Mouse (Mus musculus) retina, adult 2 months (tissue): Measurements from ENCODE around the gene Ppt2.

Experiments used
- DNase-seq: peaks from one replicate; pipeline ENCODE4 v3.0.0-alpha.2; 2012; ENCODE audit warnings: low read depth, low spot score

Ppt2 gene

DNA sequence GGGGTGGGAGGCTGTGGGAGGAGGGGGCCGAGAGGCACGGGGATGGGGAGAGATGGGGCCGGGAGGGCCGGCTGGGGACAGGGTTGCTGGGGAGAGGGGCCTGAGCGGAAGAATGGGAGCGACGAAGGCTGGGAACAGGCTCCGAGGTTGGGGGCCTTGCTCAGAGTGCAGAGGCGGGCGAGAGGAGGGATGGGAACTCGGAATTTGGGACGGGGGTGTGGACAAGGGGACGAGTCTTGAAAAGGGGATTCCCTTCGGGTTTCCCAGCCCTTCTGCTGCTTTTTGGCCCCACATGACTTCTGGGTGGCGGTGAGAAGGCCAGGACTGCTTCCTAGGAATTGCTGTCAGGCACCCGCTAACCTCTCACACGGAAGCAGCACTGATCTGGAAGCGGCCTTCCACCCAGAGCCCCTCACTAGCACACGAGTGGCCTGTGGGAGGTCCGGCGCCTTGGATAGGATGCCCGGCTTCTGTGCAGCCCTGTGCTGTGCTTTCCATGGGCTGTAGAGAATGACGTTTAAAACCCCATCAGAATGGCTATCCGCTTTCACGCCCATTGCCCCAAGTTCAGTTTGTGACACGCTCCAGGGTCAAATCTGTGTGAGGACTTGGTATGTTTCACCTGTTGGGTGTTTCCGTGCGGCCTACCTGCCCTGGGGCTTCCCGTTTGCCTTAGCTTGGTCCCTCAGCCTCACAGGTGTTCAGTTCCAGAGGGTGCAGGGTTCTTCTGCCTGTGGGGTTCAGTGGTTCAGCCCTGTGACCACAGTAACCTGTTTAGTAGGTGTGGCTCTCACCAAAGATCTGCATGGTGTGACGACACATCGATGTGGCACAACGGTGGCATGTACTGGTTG lies 21.9 kb downstream of the Ppt2 start:
- DNase-seq: no peak

DNA sequence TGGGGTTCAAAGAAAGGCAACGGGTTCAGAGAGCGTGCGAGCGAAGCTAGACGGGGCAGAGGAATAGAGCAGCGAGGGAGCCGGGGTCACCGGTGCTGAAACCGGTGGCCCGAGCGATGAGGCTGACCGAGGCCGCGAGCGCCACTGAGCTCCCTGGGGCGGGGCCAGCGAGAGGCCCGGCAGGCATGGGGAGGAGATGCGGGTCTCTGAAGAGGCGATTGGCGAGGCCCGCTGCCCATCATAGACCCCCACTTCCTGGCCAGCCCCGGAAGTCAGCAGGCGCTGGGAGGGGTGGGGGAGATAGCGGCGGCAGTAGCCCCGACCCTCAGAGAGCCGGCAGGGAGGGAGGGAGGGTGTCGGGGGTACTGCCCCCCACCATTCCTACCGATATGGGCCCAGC lies 22.7 kb downstream of the Ppt2 start:
- DNase-seq: peak; percentile 85

DNA sequence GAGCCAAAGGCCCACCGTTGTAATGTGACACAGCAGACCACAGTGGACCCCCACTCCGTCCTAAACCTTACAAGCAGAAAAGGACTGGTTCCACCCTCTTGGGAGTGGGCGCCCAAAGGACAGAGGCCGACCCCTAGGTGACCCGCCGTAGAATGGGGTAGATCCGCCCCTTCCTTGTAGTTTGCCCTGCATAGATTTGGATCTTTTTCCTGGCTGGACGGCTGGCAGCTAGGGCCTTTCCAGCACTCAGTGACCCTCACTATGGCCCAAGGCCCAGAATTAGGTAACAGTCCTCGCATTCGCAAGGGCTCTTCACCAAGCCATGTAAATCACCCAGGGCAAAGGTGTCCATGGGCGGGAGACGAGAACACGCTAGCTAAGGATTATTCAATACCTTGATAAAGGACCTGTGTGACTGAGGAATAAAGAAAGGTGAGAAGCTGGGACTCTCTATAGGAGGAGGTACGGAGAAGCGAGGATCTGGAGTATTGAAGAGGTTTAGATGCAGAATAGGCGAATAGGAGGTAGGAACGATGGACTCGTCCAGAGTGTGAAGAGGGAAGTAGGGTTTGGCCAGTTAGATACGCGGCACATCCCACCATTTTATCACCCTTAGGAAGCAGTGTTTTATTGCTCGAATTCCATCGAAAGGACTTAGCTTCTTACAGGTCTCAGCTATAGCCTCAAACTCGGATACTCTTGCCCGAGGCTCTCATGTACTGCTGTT lies 23.6 kb downstream of the Ppt2 start:
- DNase-seq: no peak

DNA sequence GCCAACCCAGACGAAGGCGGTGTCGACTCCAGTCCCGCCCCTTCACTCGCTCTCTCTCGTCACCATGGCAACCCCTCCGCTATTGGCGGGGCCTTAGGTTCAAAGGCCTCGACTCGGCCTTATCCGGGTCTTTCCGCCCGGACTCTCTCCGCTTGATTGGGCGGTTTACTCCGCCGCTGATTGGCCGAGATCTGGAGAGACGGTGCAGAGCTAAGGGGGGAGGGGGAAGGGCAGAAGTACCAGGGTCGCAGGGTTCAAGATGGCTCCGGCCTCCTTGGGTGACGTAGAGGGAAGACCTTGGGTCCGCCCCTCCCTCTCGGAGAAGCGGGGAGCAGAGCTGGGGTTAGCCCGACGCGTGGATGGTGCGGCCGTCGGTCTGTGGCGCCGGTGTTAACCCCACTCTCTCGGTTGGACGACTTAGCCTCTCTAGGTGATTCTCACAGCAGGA lies 24.2 kb downstream of the Ppt2 start, which contains the start of gene Agpat1:
Agpat1 (plus strand) TSS at position 202 of the 448 bp plus-strand sequence.
- DNase-seq: peak; percentile 100

DNA sequence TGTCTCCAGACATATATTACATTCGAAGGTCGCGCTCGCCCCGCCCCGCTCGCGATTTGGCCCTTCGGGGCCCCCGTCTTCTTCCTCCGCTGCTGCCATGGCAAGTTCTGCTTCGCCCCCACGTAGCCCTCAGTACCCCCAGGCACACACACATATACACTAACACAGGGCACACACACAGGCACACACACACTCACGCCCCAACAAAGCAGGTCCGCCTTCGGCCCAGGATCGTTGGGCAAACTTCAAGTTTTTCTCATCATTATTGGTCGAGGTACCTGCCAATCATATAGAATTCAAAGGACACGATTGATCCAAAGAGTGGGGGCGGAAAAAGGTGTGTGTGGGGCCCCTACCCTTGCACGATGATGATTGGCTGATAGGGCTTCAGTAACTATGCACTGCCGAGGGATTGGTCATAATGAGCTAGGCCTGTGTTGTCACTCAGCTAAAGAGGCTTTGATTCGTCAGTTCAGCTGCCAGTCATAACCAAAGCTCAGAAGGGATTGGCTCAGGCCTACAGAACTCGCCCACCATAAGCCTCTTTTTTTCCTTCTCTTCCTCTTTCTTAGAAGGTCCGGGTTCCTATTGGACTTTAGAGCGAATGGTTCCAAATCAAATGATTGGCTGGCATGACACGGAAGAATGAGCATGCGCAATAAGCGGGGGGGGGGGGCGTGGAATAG lies 24.8 kb downstream of the Ppt2 start, which contains the start of gene Rnf5:
Rnf5 (minus strand) TSS at position 316 of the 686 bp plus-strand sequence.
- DNase-seq: peak; percentile 100

DNA sequence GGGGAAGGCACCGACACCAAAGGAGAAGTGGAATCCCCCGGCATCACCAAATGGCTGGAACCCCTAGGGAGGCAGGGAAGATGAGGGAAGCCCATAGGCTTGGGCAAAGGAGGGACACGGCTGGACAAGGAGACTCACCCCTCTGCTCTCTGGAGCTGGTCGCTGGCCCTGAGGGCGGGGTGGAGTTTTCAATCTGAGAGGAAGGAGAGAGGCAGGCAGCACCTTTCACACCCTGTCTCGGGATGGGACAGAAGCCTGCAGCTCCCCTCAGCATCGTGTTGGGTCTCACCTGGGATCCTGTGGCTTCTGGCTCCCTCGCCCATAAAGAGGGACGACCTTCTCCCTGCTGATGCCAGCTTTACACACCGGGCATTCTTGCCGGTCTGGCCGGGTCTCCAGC lies 26.5 kb downstream of the Ppt2 start:
- DNase-seq: no peak

DNA sequence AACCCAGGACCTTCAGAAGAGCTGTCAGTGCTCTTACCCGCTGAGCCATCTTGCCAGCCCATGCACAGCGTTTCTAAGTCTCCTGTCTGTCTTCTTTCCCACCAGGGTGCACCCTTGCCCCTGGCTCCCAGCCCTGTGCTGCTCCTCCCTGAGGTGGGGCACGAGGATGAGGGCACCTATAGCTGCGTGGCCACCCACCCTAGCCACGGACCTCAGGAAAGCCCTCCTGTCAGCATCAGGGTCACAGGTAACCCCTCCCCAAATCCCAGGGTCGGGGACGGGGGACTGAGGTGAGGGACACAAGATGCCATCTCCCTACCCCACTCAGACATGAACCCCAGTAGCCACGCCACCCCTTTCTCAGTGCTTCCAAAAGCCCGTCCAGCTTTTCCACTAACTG lies 28.4 kb downstream of the Ppt2 start:
- DNase-seq: no peak

DNA sequence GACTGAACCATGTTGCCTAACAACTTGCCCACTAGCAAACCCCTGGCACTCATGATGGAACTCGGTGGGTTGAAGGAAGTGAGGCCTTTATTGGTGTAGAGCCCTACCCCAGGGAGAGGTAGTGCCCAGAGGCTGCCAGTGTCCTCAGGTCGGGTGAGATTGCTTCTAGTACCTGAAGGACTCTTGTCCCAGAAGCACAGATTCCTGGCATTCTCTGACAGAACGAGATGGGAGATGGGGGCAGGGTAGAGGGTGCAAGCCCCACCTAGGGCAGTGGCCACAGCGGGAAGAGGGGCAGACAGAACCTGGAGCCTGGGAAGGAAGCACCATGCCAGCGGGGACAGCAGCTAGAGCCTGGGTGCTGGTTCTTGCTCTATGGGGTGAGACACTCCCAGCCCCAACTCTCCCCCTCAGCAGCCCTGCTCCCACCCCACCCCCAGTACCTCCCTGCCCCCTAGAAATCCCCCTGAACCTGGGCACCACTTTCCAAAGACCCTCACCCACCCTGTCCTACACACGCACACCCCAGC lies 30.7 kb downstream of the Ppt2 start, which contains the start of gene Ager:
Ager (plus strand) TSS at position 297 of the 530 bp plus-strand sequence.
- DNase-seq: no peak

DNA sequence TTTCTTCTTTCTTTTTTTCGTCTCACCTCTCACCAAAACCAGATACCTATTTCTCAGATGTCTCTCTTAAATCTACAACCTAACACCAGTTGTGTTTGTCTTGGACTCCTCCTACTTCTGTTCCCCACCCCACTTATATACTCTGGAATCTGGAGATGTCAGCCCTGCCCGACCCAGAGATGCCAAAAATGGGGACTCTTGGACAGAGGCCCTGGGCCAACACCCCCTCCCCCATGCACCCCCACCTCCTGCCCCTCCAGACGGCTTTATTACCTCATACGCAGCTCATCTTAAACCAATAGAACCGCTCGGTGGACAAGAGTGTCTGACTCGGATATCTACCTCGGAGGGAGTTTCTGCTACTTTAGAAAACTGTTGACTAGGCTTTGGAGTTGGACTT lies 32.2 kb downstream of the Ppt2 start:
- DNase-seq: no peak

DNA sequence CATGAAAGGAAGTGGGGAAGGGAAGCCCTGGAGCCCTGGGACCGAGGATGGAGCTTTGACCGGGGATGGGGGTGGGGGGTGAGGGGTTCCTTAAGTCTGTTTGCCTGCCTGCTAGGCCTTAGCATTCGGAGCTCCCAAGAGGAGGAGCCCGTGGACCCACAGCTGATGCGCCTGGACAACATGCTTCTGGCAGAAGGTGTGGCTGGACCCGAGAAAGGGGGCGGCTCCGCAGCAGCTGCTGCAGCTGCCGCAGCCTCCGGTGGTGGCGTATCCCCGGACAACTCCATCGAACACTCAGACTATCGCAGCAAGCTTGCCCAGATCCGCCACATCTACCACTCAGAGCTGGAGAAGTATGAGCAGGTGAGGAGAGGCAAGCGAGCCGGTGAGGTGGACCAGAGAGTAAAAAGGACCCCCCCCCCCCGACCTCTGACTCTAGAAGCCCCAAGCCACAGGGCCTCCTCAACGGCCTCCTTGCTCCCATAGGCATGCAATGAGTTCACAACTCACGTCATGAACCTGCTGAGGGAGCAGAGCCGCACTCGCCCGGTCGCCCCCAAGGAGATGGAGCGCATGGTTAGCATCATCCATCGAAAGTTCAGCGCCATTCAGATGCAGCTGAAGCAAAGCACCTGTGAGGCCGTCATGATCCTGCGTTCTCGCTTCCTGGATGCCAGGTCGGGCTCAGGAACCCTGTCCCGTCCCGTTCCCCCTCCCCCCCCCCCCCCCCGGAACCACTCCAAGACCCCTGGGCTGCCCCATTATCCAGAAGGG lies 34.4 kb downstream of the Ppt2 start:
- no peak for DNase-seq

DNA sequence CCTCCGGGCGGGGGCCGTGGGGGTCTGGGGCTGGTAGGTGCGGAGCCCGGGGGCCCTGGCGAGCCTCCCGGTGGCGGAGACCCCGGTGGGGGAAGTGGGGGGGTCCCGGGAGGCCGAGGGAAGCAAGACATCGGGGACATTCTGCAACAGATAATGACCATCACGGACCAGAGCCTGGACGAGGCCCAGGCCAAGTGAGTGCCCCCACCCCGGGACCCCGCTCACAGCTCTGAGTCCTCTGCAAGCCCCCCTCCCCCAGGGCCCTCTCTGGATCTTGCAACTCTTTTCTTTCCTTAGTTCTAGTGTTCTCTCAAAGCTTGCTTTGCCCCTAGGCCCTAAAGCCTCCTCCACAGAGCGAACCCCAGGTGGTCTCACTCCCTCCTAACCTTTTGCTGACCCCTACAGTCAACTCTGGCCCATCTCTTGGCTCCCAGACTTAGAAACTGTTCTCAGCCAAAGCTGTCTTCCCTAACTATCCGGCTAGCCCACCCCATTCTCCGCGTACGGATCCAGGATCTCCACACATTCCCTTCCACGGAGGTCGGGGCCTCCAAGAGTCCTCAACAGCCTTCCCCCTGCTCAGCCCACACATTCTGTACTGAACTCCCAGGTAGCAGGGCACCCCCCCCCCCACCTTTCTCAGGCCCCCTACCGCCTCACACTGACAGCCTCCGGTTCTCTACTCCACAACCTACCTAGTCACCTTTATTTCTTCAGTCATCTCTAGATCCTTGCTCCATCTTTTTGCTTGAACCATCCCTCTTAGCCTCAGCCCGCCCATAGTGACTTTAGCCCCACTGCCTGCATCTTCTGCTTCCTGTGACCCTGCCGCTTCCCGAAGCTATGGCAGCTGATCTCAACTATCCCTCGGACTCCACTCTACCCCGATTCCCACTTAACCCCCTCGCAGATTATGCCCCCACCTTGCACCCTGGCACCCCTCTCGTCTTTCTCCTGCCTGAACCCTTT lies 35.4 kb downstream of the Ppt2 start:
- DNase-seq: no peak

DNA sequence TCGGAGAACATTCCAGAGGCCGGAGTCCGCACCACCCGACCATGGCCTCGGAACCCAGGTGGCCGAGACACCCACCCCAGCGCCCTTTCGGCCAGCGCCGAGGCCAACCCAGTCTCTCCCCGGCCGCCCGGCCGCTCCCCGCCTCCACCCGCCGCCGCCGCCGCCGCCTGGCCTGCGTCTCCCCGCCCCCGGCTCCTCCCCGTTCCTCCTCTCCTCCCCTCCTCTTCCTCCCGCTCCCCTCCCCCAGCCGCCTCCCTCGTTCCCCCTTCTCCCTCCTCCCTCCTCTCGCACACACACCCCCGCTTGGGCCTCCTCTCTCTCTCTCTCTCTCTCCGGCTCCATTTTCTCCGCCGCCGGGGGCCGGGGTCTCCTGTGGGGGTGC lies 36.3 kb downstream of the Ppt2 start:
- DNase-seq: no peak

DNA sequence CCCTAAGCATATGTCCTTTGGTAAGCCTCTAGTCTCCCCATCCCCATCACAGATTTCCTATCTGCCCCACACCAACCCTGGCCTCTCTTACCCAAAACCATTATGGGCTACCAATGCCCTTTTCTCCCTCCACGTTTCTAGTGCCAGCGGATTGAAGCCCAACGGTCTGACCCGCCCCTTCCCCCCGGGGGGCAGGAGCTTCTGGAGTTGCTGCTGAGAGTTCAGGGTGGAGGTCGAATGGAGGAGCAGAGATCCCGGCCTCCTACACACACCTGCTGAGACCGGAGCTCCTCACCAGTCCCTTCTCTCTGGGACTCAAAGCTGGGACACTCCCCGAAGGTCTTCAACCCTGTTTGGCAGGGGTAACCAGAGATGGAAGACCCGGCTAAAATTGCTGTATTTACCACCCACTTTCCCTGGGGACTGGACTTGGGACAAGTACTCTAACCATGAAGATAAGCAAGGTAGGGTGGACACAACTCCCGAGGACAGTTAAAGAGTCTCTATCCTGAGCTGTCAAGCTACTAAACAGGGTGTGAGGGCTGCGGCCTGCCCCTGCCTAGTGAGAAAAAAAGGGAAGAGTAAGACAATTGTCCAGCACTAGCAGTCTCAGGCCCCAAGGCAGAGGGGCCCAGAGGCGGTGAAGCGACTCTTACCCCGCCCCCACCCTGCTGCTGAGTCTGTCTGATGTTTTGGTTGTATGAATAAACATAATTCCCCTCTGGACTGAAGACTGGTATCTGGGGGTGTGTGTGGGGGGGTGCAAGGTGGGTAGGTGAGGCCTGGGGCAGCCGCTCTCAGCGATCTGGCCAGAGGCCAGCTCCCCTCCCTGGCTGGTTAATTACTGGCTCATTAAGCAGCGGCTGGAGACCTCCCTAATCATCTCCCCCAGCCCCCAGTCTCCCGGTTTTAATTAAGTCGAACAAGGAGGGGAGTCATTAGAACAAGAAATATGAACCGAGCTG lies 37.0 kb downstream of the Ppt2 start, which contains the start of gene Pbx2:
Pbx2 (plus strand) TSS at position 238 of the 965 bp plus-strand sequence.
- DNase-seq: no peak

DNA sequence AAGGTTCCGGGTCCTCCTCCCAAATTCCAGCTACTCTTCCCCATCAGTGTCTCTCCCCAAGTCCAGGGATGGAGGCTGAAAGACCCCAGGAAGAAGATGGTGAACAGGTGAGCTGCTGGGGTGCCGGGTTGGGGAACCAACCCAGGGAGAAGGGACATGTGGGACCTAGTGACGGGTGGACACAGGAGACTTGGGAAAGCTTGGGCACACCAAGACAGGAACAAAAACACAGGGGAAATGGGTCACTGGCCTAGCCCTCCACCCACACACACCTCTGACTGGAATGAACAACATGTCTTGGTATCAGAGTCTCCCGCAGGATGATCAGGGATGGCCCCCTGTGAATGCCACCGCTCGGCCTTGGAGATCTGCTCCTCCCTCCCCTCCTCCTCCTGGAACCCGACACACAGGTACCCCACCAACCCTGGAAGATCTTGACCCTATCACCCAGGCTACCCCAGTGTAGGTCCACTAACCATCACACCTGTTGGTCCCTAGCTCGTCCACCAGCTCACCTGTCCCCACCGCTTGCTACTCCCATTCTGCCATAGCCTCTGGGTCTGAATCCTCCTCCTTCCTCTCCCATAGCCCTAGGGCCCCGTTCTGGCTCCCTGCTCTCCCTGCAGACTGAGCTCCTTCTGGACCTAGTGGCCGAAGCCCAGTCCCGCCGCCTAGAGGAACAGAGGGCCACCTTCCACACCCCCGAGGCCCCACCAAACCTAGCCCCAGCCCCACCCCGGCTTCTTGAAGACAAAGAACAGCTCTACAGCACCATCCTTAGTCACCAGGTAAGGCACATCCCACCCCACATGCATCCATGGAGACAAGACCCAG lies 37.9 kb downstream of the Ppt2 start:
- DNase-seq: no peak

DNA sequence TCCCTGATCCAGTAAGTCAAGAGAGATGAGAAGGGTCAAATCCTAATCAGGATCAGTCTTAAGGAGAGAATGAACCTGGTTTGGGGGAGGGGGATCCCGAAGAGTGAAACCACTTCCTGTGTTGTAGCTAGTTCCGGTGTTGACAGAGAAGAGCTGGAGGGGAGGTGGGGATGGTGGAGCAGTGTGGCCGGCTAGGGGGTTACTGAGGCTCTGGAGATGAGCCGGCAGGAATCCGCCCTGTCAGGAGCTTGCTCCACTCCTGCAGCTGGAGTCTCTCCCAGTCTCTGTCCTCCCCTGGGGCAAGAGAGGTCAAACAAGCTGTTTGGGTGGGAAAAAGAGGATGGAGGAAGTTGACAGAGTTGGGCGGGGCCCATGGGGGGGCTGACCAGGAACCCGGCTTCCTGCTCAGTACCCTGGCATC lies 38.6 kb downstream of the Ppt2 start, which contains the start of gene Gpsm3:
Gpsm3 (plus strand) TSS at position 126 of the 421 bp plus-strand sequence.
- DNase-seq: no peak

DNA sequence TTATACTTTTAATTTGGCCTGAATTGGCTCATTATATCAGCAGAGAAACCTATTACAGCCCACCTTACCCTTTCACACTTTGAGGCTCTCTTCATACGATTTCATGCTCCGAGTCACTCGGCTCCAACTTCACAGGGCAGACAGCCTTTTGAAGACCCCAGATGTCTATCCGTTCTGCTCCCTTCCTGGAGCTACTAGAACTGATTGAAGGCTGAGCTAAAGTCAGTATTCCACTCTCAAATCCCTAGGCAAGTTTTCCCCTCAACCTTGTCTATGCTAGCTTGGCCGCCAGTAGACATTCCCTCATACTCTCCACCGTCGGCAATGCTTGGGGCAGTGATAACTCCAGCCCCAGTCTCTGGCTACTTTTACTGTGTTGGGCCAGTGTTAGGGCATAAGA lies 39.1 kb downstream of the Ppt2 start:
- no peak for DNase-seq

DNA sequence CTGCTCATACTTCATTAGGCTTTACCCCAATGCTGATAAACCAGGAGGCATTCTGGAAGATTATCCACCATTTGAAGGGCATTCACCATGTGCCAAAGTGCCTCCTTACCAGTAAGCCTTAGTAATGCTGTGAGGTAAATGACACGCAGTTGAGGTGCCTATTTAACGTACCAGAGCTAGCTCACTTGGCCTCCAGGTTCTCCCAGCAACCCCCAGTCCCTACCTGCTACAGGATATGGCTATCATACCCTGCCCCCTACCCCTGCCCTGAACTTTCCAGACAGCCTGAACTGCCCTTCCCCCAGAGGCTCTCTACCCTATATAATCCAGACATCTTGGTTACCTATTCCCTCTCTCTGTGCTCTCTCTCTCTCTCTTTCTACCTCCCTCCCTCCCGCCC lies 39.5 kb downstream of the Ppt2 start:
- no peak for DNase-seq

DNA sequence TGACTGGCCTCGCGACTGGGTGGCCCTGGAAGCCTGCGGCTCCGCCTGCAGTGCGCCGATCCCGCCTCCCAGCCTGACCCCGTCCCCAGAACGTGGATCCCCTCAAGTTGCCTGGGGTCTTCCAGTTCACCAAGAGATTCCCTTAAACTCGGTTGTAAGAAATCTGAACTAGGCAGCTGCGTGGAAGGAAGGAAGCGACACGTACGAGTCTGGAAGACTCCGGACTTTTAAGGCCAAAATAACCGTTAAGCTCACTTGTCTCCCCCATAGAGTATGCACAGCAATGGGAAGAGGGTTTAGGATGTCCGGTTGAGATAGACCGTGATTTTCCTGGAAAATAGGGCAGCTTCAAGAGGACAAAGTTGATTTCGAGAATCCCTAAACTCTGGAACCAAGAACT lies 40.5 kb downstream of the Ppt2 start:
- DNase-seq: no peak
